Mouse (Mus musculus) brain, embryonic 14.5 days (tissue): ENCODE results near the gene Bbs7. TPM values are rescaled to one million over a fixed set of nuclear protein-coding genes. Genes with fewer than 3 reads are reported as not detected.
"Not testable (repeated sequence)": the region's sequence is repeated elsewhere in the genome, so short reads cannot be mapped to it uniquely, and the experiment has no call there.

Experiments
- DNase-seq: peaks from one replicate; pipeline ENCODE4 v3.0.0-alpha.2; 2011; ENCODE audit warnings: low read depth
- CTCF ChIP-seq: fragments of 200-500 bp; IDR thresholded peaks from 2 replicates; pipeline ENCODE4 v1.5.1; 2012; ENCODE audit warnings: inconsistent platforms, mild to moderate bottlenecking, moderate library complexity, borderline replicate concordance; ENCODE audit not compliant: insufficient read depth, insufficient read length; ENCODE audit errors: extremely low read depth
- POLR2A ChIP-seq: fragments of 200-500 bp; IDR thresholded peaks from 2 replicates; pipeline ENCODE4 v1.6.1; 2012; ENCODE audit warnings: mild to moderate bottlenecking, inconsistent platforms, borderline replicate concordance; ENCODE audit not compliant: poor library complexity, insufficient read depth, insufficient read length, severe bottlenecking; ENCODE audit errors: extremely low read depth
- polyA plus RNA-seq: library from polyadenylated mRNA; depleted of rRNA; stranded (reverse); fragments of >200 nt; gene quantifications from 2 replicates; pipeline ENCODE4 v1.2.3, GENCODE M21; 2012

The Bbs7 gene
- polyA plus RNA-seq, 1 experiment = 15.6 TPM

DNA sequence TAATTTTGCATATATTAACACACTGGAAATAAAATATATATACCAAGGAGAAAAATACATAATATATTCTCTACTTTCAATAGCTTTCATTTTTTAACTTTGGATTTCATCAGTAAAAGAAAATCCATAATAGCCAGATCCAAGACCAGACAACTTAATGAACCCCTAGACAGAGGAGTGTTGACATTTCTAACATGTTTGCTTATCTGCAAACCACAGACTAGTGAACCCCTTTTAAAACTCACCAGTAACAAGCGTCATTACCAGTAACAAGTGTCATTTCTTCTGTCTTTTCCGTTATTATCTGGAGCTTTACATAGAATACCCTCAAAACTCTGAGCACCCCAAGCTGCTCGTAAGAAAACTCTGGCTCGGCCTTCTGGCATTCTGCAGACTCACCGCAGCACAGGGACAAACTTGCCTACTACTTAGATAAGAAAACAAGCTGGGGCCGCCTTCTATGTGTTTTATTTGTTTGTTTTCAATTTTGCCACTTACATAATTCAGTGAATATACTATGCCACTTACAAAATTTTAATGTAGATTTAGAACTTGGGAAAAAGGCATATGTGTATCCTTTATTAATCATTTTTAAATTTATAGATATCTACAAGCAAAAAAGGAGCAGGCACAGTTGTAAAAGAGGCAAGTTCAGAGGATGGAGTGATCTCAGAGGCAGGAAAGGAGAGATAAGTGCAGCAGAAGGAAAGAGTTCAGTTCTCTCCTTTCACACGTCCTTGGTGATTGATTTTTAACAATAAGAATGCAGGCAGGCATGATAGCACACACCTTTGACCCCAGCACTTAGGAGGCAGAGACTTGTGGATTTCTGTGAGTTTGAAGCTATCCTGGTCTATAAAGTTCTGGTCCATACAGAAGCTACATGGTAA lies 7.1 kb downstream of the Bbs7 start:
- no peak for DNase-seq

GRCm38 (mm10) chr3:36599773-36600172 lies 13.5 kb downstream of the Bbs7 start:
- not testable (repeated sequence) for DNase-seq

More for the DNA sequence above, 7.1 kb downstream of the Bbs7 start:
- TF ChIP-seq POLR2A (no peak), CTCF (no peak)

GRCm38 (mm10) chr3:36598811-36599210 lies 14.5 kb downstream of the Bbs7 start:
- no peak for DNase-seq
- TF ChIP-seq CTCF = no peak
- no peak for TF ChIP-seq POLR2A

GRCm38 (mm10) chr3:36571827-36572378 lies 41.4 kb downstream of the Bbs7 start, which contains the start of gene Ccna2:
Ccna2 (minus strand) TSS chr3:36572150.
- peak; percentile 99 for DNase-seq
- TF ChIP-seq POLR2A = peak; percentile 64
- TF ChIP-seq CTCF = peak; percentile 68

GRCm38 (mm10) chr3:36571361-36571826 lies 41.9 kb downstream of the Bbs7 start:
- DNase-seq = peak; percentile 31
- TF ChIP-seq CTCF = no peak
- TF ChIP-seq POLR2A = no peak

GRCm38 (mm10) chr3:36569836-36570235 lies 43.4 kb downstream of the Bbs7 start:
- no peak for DNase-seq
- TF ChIP-seq POLR2A = no peak
- TF ChIP-seq CTCF = no peak

GRCm38 (mm10) chr3:36563666-36564065 lies 49.6 kb downstream of the Bbs7 start:
- TF ChIP-seq POLR2A = no peak
- TF ChIP-seq CTCF = no peak
- DNase-seq = no peak

DNA sequence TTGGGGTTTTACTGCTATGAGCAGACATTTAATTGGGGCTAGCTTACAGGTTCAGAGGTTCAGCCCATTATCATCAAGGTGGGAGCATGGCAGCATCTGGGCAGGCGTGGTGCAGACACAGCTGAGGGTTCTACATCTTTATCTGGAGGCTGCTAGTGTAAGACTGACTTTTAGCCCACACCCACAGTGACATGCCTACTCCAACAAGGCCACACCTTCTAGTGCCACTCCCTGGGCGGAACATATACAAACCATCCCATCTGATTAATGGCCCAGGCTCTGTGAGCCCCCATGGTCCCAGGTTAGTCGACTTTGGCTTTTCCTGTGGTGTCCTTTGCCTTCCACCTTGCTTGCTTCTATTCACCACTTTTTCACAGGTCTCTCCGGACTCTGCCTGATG lies 53.7 kb downstream of the Bbs7 start:
- TF ChIP-seq CTCF = no peak
- TF ChIP-seq POLR2A = no peak
- DNase-seq = no peak

- DNase-seq = no peak
- no peak for TF ChIP-seq CTCF
- no peak for TF ChIP-seq POLR2A
Observed at GRCm38 (mm10) chr3:36557601-36558000, 55.7 kb downstream of the Bbs7 start.

GRCm38 (mm10) chr3:36552406-36553047 lies 60.8 kb downstream of the Bbs7 start, which contains the start of gene Exosc9:
Exosc9 (plus strand) TSS chr3:36552606.
- TF ChIP-seq POLR2A = peak; percentile 63; the same call in 1 of the 2 replicates
- TF ChIP-seq CTCF = no peak
- peak; percentile 97 for DNase-seq

GRCm38 (mm10) chr3:36551851-36552384 lies 61.4 kb downstream of the Bbs7 start:
- no peak for DNase-seq

More at GRCm38 (mm10) chr3:36551851-36552384, 61.4 kb downstream of the Bbs7 start:
- TF ChIP-seq POLR2A (no peak), CTCF (no peak)
